Comparison of ENCODE assay signal across 21 mouse cellular contexts in the genomic region with DNA sequence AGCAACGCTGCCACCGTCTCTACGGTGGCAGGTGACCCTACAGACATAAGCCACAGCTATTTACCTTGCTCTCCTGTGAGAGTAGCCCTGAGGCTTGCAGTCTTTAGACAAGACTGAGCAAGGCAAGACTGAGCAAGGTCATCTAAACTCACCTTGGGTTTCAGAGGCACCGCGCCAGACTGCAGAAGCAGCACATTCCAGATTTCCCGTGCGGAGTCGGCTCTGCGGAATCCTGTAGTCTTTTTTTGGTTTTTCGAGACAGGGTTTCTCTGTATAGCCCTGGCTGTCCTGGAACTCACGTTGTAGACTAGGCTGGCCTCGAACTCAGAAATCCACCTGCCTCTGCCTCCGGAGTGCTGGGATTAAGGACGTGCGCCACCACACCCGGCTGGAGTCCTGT. TPM values are rescaled to one million over a fixed set of nuclear protein-coding genes. Genes with fewer than 3 reads are reported as not detected.
DNase-seq lines count a peak whose midpoint lies in the region; ATAC-seq lines count a peak whose summit lies in the region.
"Had no signal": no experiment of that assay in that cellular context is flagged by ENCODE, and none has a peak within 500 bp of the region (broad histone marks: within the 10 kb centered on the region; RNA-seq: fewer than 3 reads in every experiment).

No protein-coding gene starts in this region.

- peak; percentile 64 for DNase-seq in heart, adult 11 months
- DNase-seq in heart, adult 9 months (ENCODE audit: low spot score in 2 of 2), result no peak
- peak; percentile 35 for DNase-seq in kidney, adult 18-20 months
- peak; percentile 41 for DNase-seq in kidney, adult 9 months
- peak; percentile 27 for DNase-seq in kidney, postnatal 14 days
- DNase-seq in limb, embryonic 10.5 days (ENCODE audit: low spot score), result no peak
- DNase-seq: cerebellum, adult 11-12 months; cerebellum, adult 9-11 months; forebrain, postnatal 0 days; gastrocnemius, postnatal 25 days; heart, postnatal 10 days; heart, postnatal 4 days had no signal

- no peak overlapping the region for H3K4me2 ChIP-seq in kidney, embryonic 16.5 days (replicated peaks; ENCODE audit: low read depth, low read length)
- H3K4me2 ChIP-seq: forebrain, embryonic 13.5 days; hindbrain, embryonic 14.5 days had no signal

- no peak for ATAC-seq in kidney, embryonic 16.5 days (ENCODE audit: low FRiP score, low TSS enrichment)
- no peak for ATAC-seq in megakaryocyte-erythroid progenitor cell, adult 5-6 weeks (replicated peaks; ENCODE audit: low FRiP score, low TSS enrichment, poor library complexity, severe bottlenecking)
- ATAC-seq: activated CD4-positive, CD25-positive, alpha-beta regulatory T cell, adult 4 months; forebrain, embryonic 13.5 days; forebrain, postnatal 0 days; Patski had no signal

- H3K4me1 ChIP-seq in kidney, embryonic 16.5 days (ENCODE audit: insufficient read depth, low read length), result no peaks in the 10 kb centered on the region
- no peaks in the 10 kb centered on the region for H3K4me1 ChIP-seq in limb, embryonic 10.5 days
- H3K4me1 ChIP-seq: embryonic facial prominence, embryonic 10.5 days; forebrain, embryonic 13.5 days had no signal

- 90% methylated on average over 16 of the region's 16 CpGs for WGBS in kidney, embryonic 16.5 days
- WGBS in limb, embryonic 10.5 days, result 91% methylated on average over 16 of the region's 16 CpGs

- no peaks in the 10 kb centered on the region for H3K9me3 ChIP-seq in kidney, embryonic 16.5 days (ENCODE audit: low read length)
- no peaks in the 10 kb centered on the region for H3K9me3 ChIP-seq in limb, embryonic 10.5 days (replicated peaks)
- H3K9me3 ChIP-seq: embryonic facial prominence, embryonic 10.5 days; forebrain, embryonic 13.5 days; heart, embryonic 10.5 days had no signal

- no peak overlapping the region for H3K9ac ChIP-seq in kidney, embryonic 16.5 days (replicated peaks; ENCODE audit: low read length)
- H3K9ac ChIP-seq: forebrain, embryonic 13.5 days; forebrain, postnatal 0 days; hindbrain, embryonic 14.5 days had no signal

- H3K27ac ChIP-seq in kidney, embryonic 16.5 days (ENCODE audit: low read length), result no peak overlapping the region
- no peak overlapping the region for H3K27ac ChIP-seq in limb, embryonic 10.5 days
- H3K27ac ChIP-seq: embryonic facial prominence, embryonic 10.5 days; forebrain, embryonic 13.5 days; heart, embryonic 10.5 days; hindbrain, embryonic 14.5 days had no signal

- H3K27me3 ChIP-seq in kidney, embryonic 16.5 days (ENCODE audit: insufficient read depth, low read length), result no peaks in the 10 kb centered on the region
- H3K27me3 ChIP-seq in limb, embryonic 10.5 days (ENCODE audit: low read depth, poor library complexity, severe bottlenecking), result no peaks in the 10 kb centered on the region
- H3K27me3 ChIP-seq: CH12.LX had no signal

- no peaks in the 10 kb centered on the region for H3K36me3 ChIP-seq in kidney, embryonic 16.5 days (ENCODE audit: insufficient read depth, low read length)
- H3K36me3 ChIP-seq in limb, embryonic 10.5 days, result no peaks in the 10 kb centered on the region
- H3K36me3 ChIP-seq: embryonic facial prominence, embryonic 10.5 days; heart, embryonic 10.5 days had no signal

- no peak overlapping the region for H3K4me3 ChIP-seq in kidney, embryonic 16.5 days (ENCODE audit: low read length)
- H3K4me3 ChIP-seq in limb, embryonic 10.5 days, result no peak overlapping the region
- H3K4me3 ChIP-seq: embryonic facial prominence, embryonic 10.5 days; forebrain, embryonic 13.5 days; heart, embryonic 10.5 days had no signal

RNA-seq across cellular contexts. Expression of a gene that starts 14.2 kb away (rescaled TPM):
- 44.4 and 46.0 TPM in 2 replicates for polyA plus RNA-seq in kidney, embryonic 16.5 days (2015; fragmentation: Nextera tagmentation; extraction: Ambion mirVana)
- polyA plus RNA-seq in limb, embryonic 10.5 days (2016; fragmentation: Nextera tagmentation; extraction: Ambion mirVana), result 46.8 and 51.1 TPM in 2 replicates
- 11.1 and 13.7 TPM in 2 replicates for total RNA-seq in megakaryocyte-erythroid progenitor cell, adult 5-6 weeks (2014; fragmentation: Nextera tagmentation)
- 23.1 and 32.8 TPM in 2 replicates for total RNA-seq in megakaryocyte-erythroid progenitor cell, adult 5-6 weeks (2017)

RNA-seq across cellular contexts. Expression of a gene that starts 55.8 kb away (rescaled TPM):
- 22.4 and 23.9 TPM in 2 replicates for polyA plus RNA-seq in kidney, embryonic 16.5 days (2015; fragmentation: Nextera tagmentation; extraction: Ambion mirVana)
- polyA plus RNA-seq in limb, embryonic 10.5 days (2016; fragmentation: Nextera tagmentation; extraction: Ambion mirVana), result 15.8 and 23.3 TPM in 2 replicates
- 46.6 and 46.8 TPM in 2 replicates for total RNA-seq in megakaryocyte-erythroid progenitor cell, adult 5-6 weeks (2014; fragmentation: Nextera tagmentation)
- 58.4 TPM in 2 replicates for total RNA-seq in megakaryocyte-erythroid progenitor cell, adult 5-6 weeks (2017)

Comparison
In these comparisons a context has a peak if more than half of its experiments do, and no peak if none do; other contexts are left out.
1. DNase-seq: peak in heart, adult 11 months (single experiment), kidney, adult 18-20 months (single experiment), kidney, adult 9 months (single experiment) and kidney, postnatal 14 days (single experiment); none in heart, adult 9 months (0 of 2) and limb, embryonic 10.5 days (single experiment).